Mouse (Mus musculus) megakaryocyte, embryonic 14.5 days (primary cell): ENCODE measurements around the gene Ice2. TPM values are rescaled to one million over a fixed set of nuclear protein-coding genes. Genes with fewer than 3 reads are reported as not detected.

ENCODE experiments used
- H3K27me3 ChIP-seq: replicated peaks from 2 replicates; pipeline ENCODE3; 2012; ENCODE audit warnings: inconsistent platforms
- H3K36me3 ChIP-seq: replicated peaks from 2 replicates; pipeline ENCODE3; 2012; ENCODE audit warnings: low read length, inconsistent platforms, mixed read lengths
- H3K4me1 ChIP-seq: 2 replicates; pipeline ENCODE4 v1.6.1; 2012; ENCODE audit warnings: inconsistent platforms
- H3K4me3 ChIP-seq: replicated peaks from 2 replicates; pipeline ENCODE3; 2012; ENCODE audit warnings: moderate library complexity, mild to moderate bottlenecking, inconsistent platforms
- H3K9me3 ChIP-seq: 2 replicates; pipeline ENCODE4 v1.6.1; 2012; ENCODE audit warnings: inconsistent platforms
- FLI1 ChIP-seq: IDR thresholded peaks from 2 replicates; pipeline ENCODE4 v1.6.1; 2012; ENCODE audit warnings: low read length, inconsistent platforms, mixed read lengths
- GATA1 ChIP-seq: IDR thresholded peaks from 3 replicates; pipeline ENCODE4 v1.6.1; 2012; ENCODE audit warnings: mixed read lengths, low read length, inconsistent platforms, borderline replicate concordance
- polyA plus RNA-seq: library from polyadenylated mRNA; stranded (reverse); fragments of >175 nt; gene quantifications from 2 replicates; pipeline ENCODE4 v1.2.3, GENCODE M21; 2012; ENCODE audit warnings: low replicate concordance; ENCODE audit not compliant: insufficient read depth

Gene Ice2
- polyA plus RNA-seq = 0.39 TPM in 1 of 2 replicates, not detected in the other

- TF ChIP-seq FLI1 (no peak), GATA1 (no peak)
- H3K9me3 ChIP-seq = no peaks in the 10 kb centered on the region
- no peaks in the 10 kb centered on the region for H3K27me3 ChIP-seq
- H3K36me3 ChIP-seq = peaks cover 13% of the 10 kb centered on the region
- peaks cover 27% of the 10 kb centered on the region for H3K4me1 ChIP-seq
- H3K4me3 ChIP-seq = peak within 1 kb of the TSS; percentile 97
Observed at GRCm38 (mm10) chr9:69397760-69398452, at the start of gene Ice2. Gene Ice2 (plus strand): TSS chr9:69397906.

GRCm38 (mm10) chr9:69349537-69349936, 48.2 kb upstream of the Ice2 start:
- TF ChIP-seq GATA1 = no peak
- no peak for TF ChIP-seq FLI1
- Histone ChIP-seq H3K36me3 (no peaks in the 10 kb centered on the region), H3K4me3 (no peak overlapping the region), H3K9me3 (0 out of 2 replicates have a peak, but pooled peaks cover 3% of the 10 kb centered on the region), H3K4me1 (no peaks in the 10 kb centered on the region), H3K27me3 (peaks cover 11% of the 10 kb centered on the region)

GRCm38 (mm10) chr9:69354228-69354627, 43.5 kb upstream of the Ice2 start:
- Histone ChIP-seq H3K9me3 (0 out of 2 replicates have a peak, but pooled peaks cover 3% of the 10 kb centered on the region), H3K4me1 (no peaks in the 10 kb centered on the region), H3K27me3 (peaks cover 18% of the 10 kb centered on the region), H3K4me3 (no peak overlapping the region), H3K36me3 (no peaks in the 10 kb centered on the region)
- no peak for TF ChIP-seq FLI1
- no peak for TF ChIP-seq GATA1

- Histone ChIP-seq H3K9me3 (no peaks in the 10 kb centered on the region), H3K27me3 (peaks cover 23% of the 10 kb centered on the region), H3K36me3 (no peaks in the 10 kb centered on the region), H3K4me1 (no peaks in the 10 kb centered on the region), H3K4me3 (no peak overlapping the region)
- TF ChIP-seq FLI1 = no peak
- TF ChIP-seq GATA1 = no peak
Observed at GRCm38 (mm10) chr9:69357834-69358233, 39.9 kb upstream of the Ice2 start.

- TF ChIP-seq GATA1 (no peak), FLI1 (no peak)
- no peaks in the 10 kb centered on the region for H3K9me3 ChIP-seq
- H3K4me1 ChIP-seq = no peaks in the 10 kb centered on the region
- H3K36me3 ChIP-seq = no peaks in the 10 kb centered on the region
- peaks cover 19% of the 10 kb centered on the region for H3K27me3 ChIP-seq
- H3K4me3 ChIP-seq = no peak overlapping the region
Observed at GRCm38 (mm10) chr9:69358797-69359196, 38.9 kb upstream of the Ice2 start.

GRCm38 (mm10) chr9:69361951-69362445, 35.7 kb upstream of the Ice2 start:
- H3K9me3 ChIP-seq = no peaks in the 10 kb centered on the region
- H3K36me3 ChIP-seq = no peaks in the 10 kb centered on the region
- TF ChIP-seq GATA1 = no peak
- TF ChIP-seq FLI1 = no peak
- H3K27me3 ChIP-seq = peaks cover 24% of the 10 kb centered on the region
- H3K4me1 ChIP-seq = no peaks in the 10 kb centered on the region
- no peak overlapping the region for H3K4me3 ChIP-seq

- Histone ChIP-seq H3K27me3 (peaks cover 24% of the 10 kb centered on the region), H3K4me1 (no peaks in the 10 kb centered on the region), H3K4me3 (no peak overlapping the region), H3K36me3 (no peaks in the 10 kb centered on the region), H3K9me3 (no peaks in the 10 kb centered on the region)
- TF ChIP-seq FLI1 (no peak), GATA1 (no peak)
Observed at GRCm38 (mm10) chr9:69362766-69363165, 34.9 kb upstream of the Ice2 start.

GRCm38 (mm10) chr9:69364117-69364516, 33.6 kb upstream of the Ice2 start:
- H3K4me3 ChIP-seq = no peak overlapping the region
- H3K4me1 ChIP-seq = no peaks in the 10 kb centered on the region
- H3K9me3 ChIP-seq = no peaks in the 10 kb centered on the region
- no peaks in the 10 kb centered on the region for H3K36me3 ChIP-seq
- no peak for TF ChIP-seq GATA1
- TF ChIP-seq FLI1 = no peak
- H3K27me3 ChIP-seq = peaks cover 19% of the 10 kb centered on the region

- peaks cover 16% of the 10 kb centered on the region for H3K27me3 ChIP-seq
- no peaks in the 10 kb centered on the region for H3K9me3 ChIP-seq
- H3K4me1 ChIP-seq = no peaks in the 10 kb centered on the region
- no peaks in the 10 kb centered on the region for H3K36me3 ChIP-seq
- H3K4me3 ChIP-seq = no peak overlapping the region
- no peak for TF ChIP-seq FLI1
- TF ChIP-seq GATA1 = no peak
Observed at GRCm38 (mm10) chr9:69367055-69367454, 30.7 kb upstream of the Ice2 start.

- H3K27me3 ChIP-seq = peaks cover 19% of the 10 kb centered on the region
- H3K4me3 ChIP-seq = no peak overlapping the region
- TF ChIP-seq GATA1 (no peak), FLI1 (no peak)
- no peaks in the 10 kb centered on the region for H3K9me3 ChIP-seq
- H3K4me1 ChIP-seq = no peaks in the 10 kb centered on the region
- H3K36me3 ChIP-seq = no peaks in the 10 kb centered on the region
Observed at GRCm38 (mm10) chr9:69368071-69368470, 29.6 kb upstream of the Ice2 start.
